8 mouse cellular contexts compared by ENCODE assay signal in the genomic region with DNA sequence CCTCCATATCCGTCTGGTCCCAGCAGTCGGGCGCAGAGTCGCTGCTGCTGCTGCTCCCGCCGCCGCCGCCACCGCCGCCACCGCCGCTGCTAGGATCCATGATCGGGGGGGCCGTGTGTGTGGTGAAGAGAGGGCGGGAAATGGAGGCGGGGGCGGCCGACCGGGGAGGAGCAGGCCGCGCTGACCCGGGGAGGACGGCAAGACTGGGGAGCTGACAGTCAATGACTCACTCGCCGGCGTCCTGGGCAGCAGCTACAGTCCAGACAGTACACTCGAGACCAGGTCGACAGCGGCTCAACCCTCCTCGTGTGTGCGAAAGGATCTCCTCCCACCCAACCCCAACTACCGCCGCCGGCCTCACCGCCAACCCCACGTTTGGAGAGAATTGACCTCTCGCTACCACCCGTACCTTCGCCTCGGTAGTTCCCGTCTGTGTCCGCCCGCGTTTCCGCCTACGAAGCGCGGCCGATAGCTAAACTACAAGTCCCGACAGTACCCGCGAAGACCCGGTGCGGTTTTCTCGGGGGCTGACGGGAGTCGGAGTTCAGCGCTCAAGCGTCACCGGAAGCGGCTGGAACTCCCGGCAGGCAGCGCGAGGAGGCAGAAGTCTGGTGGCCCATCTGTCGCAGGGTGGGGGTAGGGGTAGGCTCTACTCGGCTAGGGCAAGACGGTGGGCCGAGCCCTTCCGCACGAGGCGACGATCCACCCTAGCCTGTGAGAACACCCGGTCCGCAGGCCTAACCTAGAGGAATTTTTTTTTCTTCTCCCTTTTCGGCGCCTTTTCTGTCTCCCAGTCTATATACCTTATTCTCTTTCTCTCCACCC. TPM values are rescaled to one million over a fixed set of nuclear protein-coding genes. Genes with fewer than 3 reads are reported as not detected.
DNase-seq lines count a peak whose midpoint lies in the region; ATAC-seq and TF ChIP-seq lines count a peak whose summit lies in the region.

A gene (minus strand): TSS at position 428 of the 825 bp plus-strand sequence.

- H3K9me3 ChIP-seq in hindbrain, embryonic 10.5 days: no peaks in the 10 kb centered on the region
- no peaks in the 10 kb centered on the region for H3K9me3 ChIP-seq in lung, postnatal 0 days (ENCODE audit: low read length)

- peak within 1 kb of the TSS; percentile 99 for H3K4me3 ChIP-seq in hindbrain, embryonic 10.5 days
- peak within 1 kb of the TSS; percentile 94 for H3K4me3 ChIP-seq in lung, postnatal 0 days (ENCODE audit: low read depth, low read length)

- H3K9ac ChIP-seq in lung, postnatal 0 days (replicated peaks; ENCODE audit: low read depth): peak within 1 kb of the TSS; percentile 88

- TF ChIP-seq EP300 in lung, postnatal 0 days (IDR thresholded peaks at IDR 0.05): peak; percentile 20; the same call in 1 of the 2 replicates

- TF ChIP-seq CTCF in lung, postnatal 0 days (IDR thresholded peaks at IDR 0.05): peak; percentile 4; the same call in 1 of the 2 replicates

- H3K4me2 ChIP-seq in lung, postnatal 0 days (replicated peaks; ENCODE audit: low read depth, low read length): peak within 1 kb of the TSS; percentile 84

- peaks cover 4% of the 10 kb centered on the region; the same call in 1 of the 2 replicates for H3K36me3 ChIP-seq in hindbrain, embryonic 10.5 days
- H3K36me3 ChIP-seq in lung, postnatal 0 days (ENCODE audit: insufficient read depth, low read length): no peaks in the 10 kb centered on the region

- peak; percentile 98 for ATAC-seq in frontal cortex, adult (ENCODE audit: low TSS enrichment)
- peak; percentile 97 for ATAC-seq in lung, postnatal 0 days

- under 1% methylated on average over 75 of the region's 76 CpGs for WGBS in hindbrain, embryonic 10.5 days
- WGBS in lung, postnatal 0 days: under 1% methylated on average over 69 of the region's 76 CpGs

- no peaks in the 10 kb centered on the region for H3K27me3 ChIP-seq in hindbrain, embryonic 10.5 days (ENCODE audit: insufficient read depth, poor library complexity, severe bottlenecking)
- H3K27me3 ChIP-seq in lung, postnatal 0 days (replicated peaks; ENCODE audit: insufficient read depth, low read length): no peaks in the 10 kb centered on the region

- DNase-seq in MN1 (ENCODE audit: low spot score): peak; percentile 99
- DNase-seq in cerebellum, adult 9-10 months: peak; percentile 99
- DNase-seq in hindbrain, embryonic 10.5 days (ENCODE audit: low spot score): peak; percentile 99
- peak; percentile 99 for DNase-seq in layer of hippocampus, adult 9-11 months
- peak; percentile 100 for DNase-seq in lung, postnatal 0 days (ENCODE audit: low spot score)
- peak; percentile 97 for DNase-seq in ovary, postnatal 14 days (ENCODE audit: low spot score)
- peak; percentile 98 for DNase-seq in thymus, postnatal 14 days

- peak within 1 kb of the TSS; percentile 97 for H3K27ac ChIP-seq in hindbrain, embryonic 10.5 days
- H3K27ac ChIP-seq in lung, postnatal 0 days (ENCODE audit: low read length): peak within 1 kb of the TSS; percentile 98

- H3K4me1 ChIP-seq in hindbrain, embryonic 10.5 days (replicated peaks): peaks cover 18% of the 10 kb centered on the region
- H3K4me1 ChIP-seq in lung, postnatal 0 days (ENCODE audit: insufficient read depth, low read depth, low read length): peaks cover 6% of the 10 kb centered on the region; the same call in 1 of the 2 replicates

RNA-seq across cellular contexts. Expression of the gene that starts here (rescaled TPM):
- polyA plus RNA-seq in hindbrain, embryonic 10.5 days (2016; fragmentation: Nextera tagmentation; extraction: Ambion mirVana): 70.6 and 83.2 TPM in 2 replicates
- 34.2 and 37.4 TPM in 2 replicates for polyA plus RNA-seq in lung, postnatal 0 days (2015; fragmentation: Nextera tagmentation; extraction: Ambion mirVana)

Comparison
In these comparisons a context has a peak if more than half of its experiments do, and no peak if none do; other contexts are left out.
1. Peak in every context shown above with its lines: DNase-seq, ATAC-seq, H3K4me3 ChIP-seq and H3K27ac ChIP-seq.